28 mouse cellular contexts compared by ENCODE assay signal in genomic region chr19:9099751-9100150, GRCm38 (mm10). TPM values are rescaled to one million over a fixed set of nuclear protein-coding genes. Genes with fewer than 3 reads are reported as not detected.
DNase-seq lines count a peak whose midpoint lies in the region; ATAC-seq and TF ChIP-seq lines count a peak whose summit lies in the region.
"Had no signal": no experiment of that assay in that cellular context is flagged by ENCODE, and none has a peak within 500 bp of the region (broad histone marks: within the 10 kb centered on the region; RNA-seq: fewer than 3 reads in every experiment).

No protein-coding gene starts in this region.

- H3K27me3 ChIP-seq in lung, postnatal 0 days (replicated peaks; ENCODE audit: insufficient read depth, low read length) = no peaks in the 10 kb centered on the region
- H3K27me3 ChIP-seq: embryonic facial prominence, embryonic 12.5 days; forebrain, embryonic 13.5 days; forebrain, embryonic 15.5 days had no signal

- intact Hi-C loops in gastrocnemius, adult 2 months (cut with DNase I) = loop anchor here (10.0 kb wide), 1 partner anchor 385 kb away; no protein-coding TSS in a partner anchor

- no peaks in the 10 kb centered on the region for H3K9me3 ChIP-seq in lung, postnatal 0 days (ENCODE audit: low read length)
- H3K9me3 ChIP-seq: embryonic facial prominence, embryonic 10.5 days; embryonic facial prominence, embryonic 12.5 days; forebrain, embryonic 13.5 days; forebrain, embryonic 15.5 days had no signal

- peak; percentile 5 for DNase-seq in gastrocnemius, adult 2 months
- DNase-seq in gastrocnemius, adult 8-10 months (ENCODE audit: low spot score in 2 of 2) = no peak
- no peak for DNase-seq in lung, postnatal 0 days (ENCODE audit: low spot score)
- no peak for DNase-seq in lung, postnatal 4 days
- peak; percentile 8 for DNase-seq in urinary bladder, adult 2 months (ENCODE audit: low spot score)
- no peak for DNase-seq in urinary bladder, adult 18-20 months (ENCODE audit: low spot score in 2 of 2)
- DNase-seq: adrenal gland, postnatal 25 days; B cell, adult 2 months; cerebellum, adult 11 months; cerebellum, adult 18-20 months; cerebellum, adult 8-10 months; cerebellum, adult 9-11 months; cerebellum, postnatal 14 days; cerebellum, postnatal 36 days; forebrain, postnatal 0 days had no signal

- TF ChIP-seq CTCF in gastrocnemius, adult 2 months (IDR thresholded peaks at IDR 0.05) = no peak
- no peak for TF ChIP-seq CTCF in lung, postnatal 0 days (IDR thresholded peaks at IDR 0.05)

- WGBS in lung, postnatal 0 days = 78% methylated on average over 8 of the region's 8 CpGs

- H3K9ac ChIP-seq in lung, postnatal 0 days (replicated peaks; ENCODE audit: low read depth) = no peak overlapping the region
- H3K9ac ChIP-seq: embryonic facial prominence, embryonic 12.5 days; forebrain, embryonic 13.5 days; forebrain, embryonic 15.5 days; forebrain, postnatal 0 days had no signal

- no peak overlapping the region for H3K4me2 ChIP-seq in lung, postnatal 0 days (replicated peaks; ENCODE audit: low read depth, low read length)
- H3K4me2 ChIP-seq: embryonic facial prominence, embryonic 12.5 days; forebrain, embryonic 13.5 days; forebrain, embryonic 15.5 days had no signal

- peak; percentile 12; the same call in 1 of the 2 replicates for ATAC-seq in lung, postnatal 0 days
- ATAC-seq: CD4-positive, CD25-positive, alpha-beta regulatory T cell, adult 4 months; forebrain, embryonic 13.5 days; forebrain, embryonic 15.5 days; forebrain, postnatal 0 days had no signal

- no peaks in the 10 kb centered on the region for H3K36me3 ChIP-seq in lung, postnatal 0 days (ENCODE audit: insufficient read depth, low read length)
- H3K36me3 ChIP-seq: embryonic facial prominence, embryonic 10.5 days; embryonic facial prominence, embryonic 12.5 days; forebrain, embryonic 15.5 days had no signal

- H3K4me3 ChIP-seq in gastrocnemius, adult 2 months = no peak overlapping the region
- H3K4me3 ChIP-seq in lung, postnatal 0 days (ENCODE audit: low read depth, low read length) = no peak overlapping the region
- H3K4me3 ChIP-seq: embryonic facial prominence, embryonic 10.5 days; embryonic facial prominence, embryonic 12.5 days; forebrain, embryonic 13.5 days; forebrain, embryonic 15.5 days had no signal

- H3K27ac ChIP-seq in gastrocnemius, adult 2 months = 0 out of 2 replicates have a peak overlapping the region, but pooled peaks have one; percentile 3
- H3K27ac ChIP-seq in lung, postnatal 0 days (ENCODE audit: low read length) = no peak overlapping the region
- H3K27ac ChIP-seq: embryonic facial prominence, embryonic 10.5 days; embryonic facial prominence, embryonic 12.5 days; forebrain, embryonic 13.5 days; forebrain, embryonic 15.5 days had no signal

- TF ChIP-seq EP300 in lung, postnatal 0 days (IDR thresholded peaks at IDR 0.05) = no peak

- no peaks in the 10 kb centered on the region for H3K4me1 ChIP-seq in lung, postnatal 0 days (ENCODE audit: insufficient read depth, low read depth, low read length)
- H3K4me1 ChIP-seq: embryonic facial prominence, embryonic 10.5 days; embryonic facial prominence, embryonic 12.5 days; forebrain, embryonic 13.5 days; forebrain, embryonic 15.5 days had no signal

RNA-seq across cellular contexts. Expression of gene Scgb1a1, which starts 12.0 kb away (rescaled TPM):
- not detected for total RNA-seq in gastrocnemius, adult 2 months (2021)
- total RNA-seq in gastrocnemius, adult 8-10 months (2022) = not detected
- 26,192 and 26,425 TPM in 2 replicates for polyA plus RNA-seq in lung, postnatal 0 days (2015; fragmentation: Nextera tagmentation; extraction: Ambion mirVana)
- 0.23 TPM in 1 of 2 replicates, not detected in the other for polyA plus RNA-seq in urinary bladder, adult 2 months (2012; rRNA removed)
- total RNA-seq: adrenal gland, adult 2 months; adrenal gland, postnatal 25 days; adrenal gland, postnatal 4 days; common myeloid progenitor, adult 5-6 weeks; ES-E14; forebrain, postnatal 0 days; MEL had no signal
- polyA plus RNA-seq: adrenal gland, adult 2 months; brain, embryonic 14.5 days; CD4-positive, CD25-positive, alpha-beta regulatory T cell, adult 4 months; embryonic facial prominence, embryonic 10.5 days; embryonic facial prominence, embryonic 12.5 days; embryonic facial prominence, embryonic 14.5 days; forebrain, embryonic 11.5 days; forebrain, embryonic 13.5 days; forebrain, embryonic 15.5 days; forebrain, postnatal 0 days had no signal

RNA-seq across cellular contexts. Expression of gene Asrgl1, which starts 35.7 kb away (rescaled TPM):
- 10 to 100 TPM; 29.3 to 32.8 TPM for total RNA-seq in gastrocnemius, adult 2 months (2021)
- 10 to 100 TPM; 33.7 to 48.2 (median 36.1) TPM for total RNA-seq in gastrocnemius, adult 8-10 months (2022)
- 5.9 and 7.9 TPM in 2 replicates for polyA plus RNA-seq in lung, postnatal 0 days (2015; fragmentation: Nextera tagmentation; extraction: Ambion mirVana)
- 2.7 and 4.5 TPM in 2 replicates for polyA plus RNA-seq in urinary bladder, adult 2 months (2012; rRNA removed)

Comparison
In these comparisons a context has a peak if more than half of its experiments do, and no peak if none do; other contexts are left out.
1. DNase-seq: peak in gastrocnemius, adult 2 months (single experiment) and urinary bladder, adult 2 months (single experiment); none in gastrocnemius, adult 8-10 months (0 of 2), lung, postnatal 0 days (single experiment), lung, postnatal 4 days (0 of 2) and urinary bladder, adult 18-20 months (0 of 2).